Mouse (Mus musculus) forebrain, postnatal 0 days (tissue): ENCODE measurements around the gene Zfp61. TPM values are rescaled to one million over a fixed set of nuclear protein-coding genes. Genes with fewer than 3 reads are reported as not detected.

ENCODE experiments used
- ATAC-seq: fragments of 200-750 bp; cut with Nextera tagmentation; 2 replicates; pipeline ENCODE4 v1.8.0; 2017; ENCODE audit warnings: mild to moderate bottlenecking, moderate library complexity
- DNase-seq: peaks from one replicate; pipeline ENCODE4 v3.0.0-alpha.2; 2015
- H3K27ac ChIP-seq: fragments of 300-500 bp; sonication (generic); 2 replicates; pipeline ENCODE4 v1.5.1; 2014; ENCODE audit warnings: low read depth, mild to moderate bottlenecking, antibody characterized with exemption, low read length, moderate library complexity, mixed read lengths
- H3K27me3 ChIP-seq: fragments of 300-500 bp; sonication (generic); 2 replicates; pipeline ENCODE4 v1.6.1; 2014; ENCODE audit warnings: mild to moderate bottlenecking, low read length, mixed read lengths; ENCODE audit not compliant: insufficient read depth
- H3K36me3 ChIP-seq: fragments of 300-500 bp; sonication (generic); 2 replicates; pipeline ENCODE4 v1.6.1; 2014; ENCODE audit warnings: mild to moderate bottlenecking, moderate library complexity; ENCODE audit not compliant: insufficient read depth
- H3K4me1 ChIP-seq: fragments of 300-500 bp; sonication (generic); 2 replicates; pipeline ENCODE4 v1.6.1; 2014; ENCODE audit warnings: antibody characterized with exemption; ENCODE audit not compliant: insufficient read depth
- H3K4me2 ChIP-seq: fragments of 300-500 bp; sonication (generic); 2 replicates; pipeline ENCODE4 v1.6.1; 2014; ENCODE audit warnings: low read depth, mild to moderate bottlenecking, moderate library complexity
- H3K4me3 ChIP-seq: fragments of 300-500 bp; sonication (generic); 2 replicates; pipeline ENCODE4 v1.5.1; 2014; ENCODE audit warnings: low read depth, low read length, mixed read lengths
- H3K9ac ChIP-seq: fragments of 300-500 bp; sonication (generic); 2 replicates; pipeline ENCODE4 v1.6.1; 2014; ENCODE audit warnings: mild to moderate bottlenecking
- H3K9me3 ChIP-seq: fragments of 300-500 bp; sonication (generic); 2 replicates; pipeline ENCODE4 v1.6.1; 2016; ENCODE audit warnings: low read length
- CTCF ChIP-seq: sonication (generic); IDR thresholded peaks from 2 replicates; pipeline ENCODE4 v1.5.1; 2016; ENCODE audit warnings: antibody characterized with exemption, control low read depth, low read depth
- WGBS: fragments of 180-500 bp; shearing (Covaris S2); extraction: QIAGEN DNeasy Blood & Tissue Kit; methylation state at CpG from one replicate; pipeline ENCODE4 v1.1.7; 2014; 5-methylcytosine and 5-hydroxymethylcytosine counted together
- polyA plus RNA-seq: library from polyadenylated mRNA; unstranded; fragments of >200 nt; fragmentation: Nextera tagmentation; extraction: Ambion mirVana; gene quantifications from 2 replicates; pipeline ENCODE4 v1.2.1, GENCODE M21; 2015
- total RNA-seq: library from RNA; depleted of rRNA; stranded (reverse); fragments of >200 nt; gene quantifications from 2 replicates; pipeline ENCODE4 v1.2.3, GENCODE M21; 2014

The Zfp61 gene
- total and polyA plus RNA-seq, 2 experiments from 2014 or later = 30.8 to 32.9 TPM

DNA sequence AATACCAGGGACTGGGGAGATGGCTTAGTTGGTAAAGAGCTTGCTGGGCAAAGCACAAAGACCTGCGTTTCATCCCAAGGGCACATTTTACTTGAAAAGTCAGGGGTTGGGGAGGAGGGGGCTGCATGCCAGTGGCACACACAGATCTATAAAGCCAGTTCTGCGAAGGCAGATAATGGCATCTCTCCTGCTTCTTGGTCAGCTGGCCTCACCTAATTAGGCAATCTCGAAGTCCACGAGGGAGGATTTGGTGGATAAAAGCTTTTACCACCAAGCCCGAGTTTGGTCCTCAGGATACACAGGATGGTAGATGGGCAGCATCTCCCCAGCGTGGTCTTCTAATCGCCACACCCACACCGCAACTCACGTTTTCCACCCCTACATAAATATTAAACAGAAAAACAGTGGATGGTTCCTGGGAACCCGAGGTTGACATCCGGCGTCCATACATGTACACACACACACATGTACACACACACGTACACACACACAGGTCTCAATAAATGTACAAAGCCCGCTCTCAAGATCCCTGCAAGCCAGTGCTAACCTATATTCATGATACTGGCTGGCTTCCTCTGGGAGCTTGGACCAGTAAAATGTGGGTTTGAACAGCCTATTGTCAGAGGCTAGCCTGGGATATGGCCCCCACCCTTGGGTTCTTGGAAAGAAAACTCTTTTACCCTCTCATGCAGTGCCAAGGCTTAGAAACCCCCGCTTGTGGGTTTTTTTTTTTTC is 3.5 kb downstream of the Zfp61 start:
- 86% methylated on average over 15 of the region's 15 CpGs for WGBS
- Histone ChIP-seq H3K4me1 (peaks cover 4% of the 10 kb centered on the region; the same call in 1 of the 2 replicates), H3K4me2 (peak overlapping the region; percentile 54), H3K9ac (no peak overlapping the region), H3K36me3 (peaks cover 55% of the 10 kb centered on the region), H3K27me3 (no peaks in the 10 kb centered on the region), H3K4me3 (no peak overlapping the region), H3K27ac (no peak overlapping the region), H3K9me3 (no peaks in the 10 kb centered on the region)
- DNase-seq (no peak), ATAC-seq (no peak)
- TF ChIP-seq CTCF = no peak

DNA sequence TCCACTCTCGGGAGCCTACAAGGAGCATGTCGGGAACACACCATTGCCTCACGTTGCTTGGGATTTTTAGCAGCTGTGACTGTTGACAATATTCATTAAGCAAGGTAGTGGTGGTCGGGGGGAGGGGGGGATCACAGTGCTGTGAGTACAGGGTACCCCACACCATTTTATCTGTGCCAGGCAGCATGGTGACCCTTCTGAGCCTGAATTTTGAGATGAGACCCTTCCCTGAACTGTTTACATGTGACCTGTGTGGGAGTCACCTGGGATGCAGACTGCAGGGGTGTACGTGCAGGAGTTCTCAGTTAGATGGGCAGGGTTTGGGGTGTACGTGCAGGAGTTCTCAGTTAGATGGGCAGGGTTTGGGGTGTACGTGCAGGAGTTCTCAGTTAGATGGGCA is 4.6 kb downstream of the Zfp61 start:
- Histone ChIP-seq H3K4me2 (no peak overlapping the region), H3K9me3 (no peaks in the 10 kb centered on the region), H3K9ac (no peak overlapping the region), H3K27ac (no peak overlapping the region), H3K4me1 (peaks cover 4% of the 10 kb centered on the region; the same call in 1 of the 2 replicates), H3K4me3 (no peak overlapping the region), H3K27me3 (no peaks in the 10 kb centered on the region), H3K36me3 (peaks cover 58% of the 10 kb centered on the region)
- no peak for ATAC-seq
- no peak for DNase-seq
- WGBS = 96% methylated on average over 7 of the region's 7 CpGs
- TF ChIP-seq CTCF = no peak

DNA sequence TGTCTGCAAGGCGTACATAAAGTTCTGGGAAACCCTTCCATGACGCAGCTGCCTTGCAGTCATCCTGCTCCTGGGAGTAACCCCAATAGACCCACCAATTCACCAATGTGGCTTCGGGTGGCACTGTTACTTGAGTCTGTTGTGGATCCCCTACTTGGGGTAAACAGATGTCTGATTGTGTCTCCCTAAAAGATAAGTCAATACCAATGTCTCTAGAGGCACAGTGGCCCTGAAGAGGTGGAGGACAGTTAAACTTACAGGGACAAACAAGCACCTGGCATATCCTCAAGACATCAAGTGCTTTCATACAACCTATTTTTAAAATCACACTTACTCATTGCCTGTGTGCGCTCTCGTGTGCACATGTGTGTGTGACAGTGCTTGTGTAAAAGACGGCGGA is 5.7 kb downstream of the Zfp61 start:
- Histone ChIP-seq H3K9ac (no peak overlapping the region), H3K36me3 (peaks cover 68% of the 10 kb centered on the region), H3K9me3 (no peaks in the 10 kb centered on the region), H3K4me2 (no peak overlapping the region), H3K27ac (no peak overlapping the region), H3K27me3 (no peaks in the 10 kb centered on the region), H3K4me3 (no peak overlapping the region), H3K4me1 (peaks cover 4% of the 10 kb centered on the region; the same call in 1 of the 2 replicates)
- 98% methylated on average over 7 of the region's 7 CpGs for WGBS
- TF ChIP-seq CTCF = no peak
- no peak for DNase-seq
- ATAC-seq = no peak

DNA sequence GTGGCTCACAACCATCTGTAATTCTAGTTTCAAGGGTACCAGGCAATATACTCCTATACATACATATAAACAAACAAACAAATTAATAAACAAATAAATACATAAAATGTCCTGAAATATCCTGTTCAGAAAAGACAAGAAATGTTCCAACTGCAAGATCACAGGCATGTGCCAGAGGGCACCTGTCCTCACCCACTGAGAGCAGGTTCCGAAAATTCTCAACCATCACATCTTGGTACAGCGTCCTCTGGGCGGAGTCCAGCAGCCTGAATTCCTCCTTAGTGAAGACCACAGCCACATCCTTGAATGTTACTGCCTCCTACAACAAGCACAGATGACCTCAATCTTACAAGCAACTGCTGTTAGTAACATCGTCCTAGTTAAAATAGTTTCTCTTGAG is 6.3 kb downstream of the Zfp61 start:
- H3K27me3 ChIP-seq = no peaks in the 10 kb centered on the region
- WGBS = 99% methylated on average over 4 of the region's 4 CpGs
- no peaks in the 10 kb centered on the region for H3K9me3 ChIP-seq
- no peak overlapping the region for H3K27ac ChIP-seq
- no peak overlapping the region for H3K4me3 ChIP-seq
- DNase-seq = no peak
- no peak for TF ChIP-seq CTCF
- no peak overlapping the region for H3K4me2 ChIP-seq
- H3K4me1 ChIP-seq = peaks cover 4% of the 10 kb centered on the region; the same call in 1 of the 2 replicates
- no peak for ATAC-seq
- no peak overlapping the region for H3K9ac ChIP-seq
- H3K36me3 ChIP-seq = peaks cover 74% of the 10 kb centered on the region

DNA sequence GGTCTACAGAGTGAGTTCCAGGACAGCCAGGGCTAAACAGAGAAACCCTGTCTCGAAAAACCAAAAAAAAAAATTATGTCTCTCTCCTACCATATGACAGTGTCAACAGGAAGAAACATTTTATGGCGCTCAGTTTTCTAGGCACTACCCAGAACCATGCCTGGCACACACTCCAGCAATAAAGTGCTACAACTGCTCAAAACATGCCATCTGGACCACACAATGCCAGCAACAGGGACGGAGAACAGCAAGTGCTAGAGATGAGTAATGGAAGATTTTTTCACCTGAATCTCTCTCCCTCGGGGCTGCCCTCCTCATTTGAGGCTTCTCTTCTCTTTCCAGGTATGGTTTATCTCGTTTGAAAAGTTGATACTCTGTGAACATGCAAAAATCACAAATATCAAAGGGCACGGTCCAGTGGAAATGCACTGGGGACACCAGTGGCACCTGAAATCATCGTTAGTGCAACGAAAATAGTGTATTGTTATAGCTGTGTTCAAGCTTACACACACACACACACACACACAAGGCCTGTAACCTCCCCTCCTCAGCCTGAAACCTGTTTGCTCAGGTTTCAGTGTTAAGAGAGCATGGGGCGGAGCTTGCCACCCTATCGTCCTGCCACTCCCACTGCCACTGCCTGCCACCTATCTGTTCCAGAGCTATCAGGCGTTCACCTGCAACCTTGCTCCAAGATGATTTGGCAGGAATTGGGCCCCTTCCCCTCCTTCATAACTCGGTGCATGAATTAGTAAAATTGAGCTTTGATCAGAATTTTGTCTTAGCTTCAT is 7.8 kb downstream of the Zfp61 start:
- ATAC-seq = no peak
- WGBS = 86% methylated on average over 12 of the region's 12 CpGs
- H3K36me3 ChIP-seq = peaks cover 82% of the 10 kb centered on the region
- H3K4me1 ChIP-seq = peaks cover 4% of the 10 kb centered on the region; the same call in 1 of the 2 replicates
- TF ChIP-seq CTCF = no peak
- no peaks in the 10 kb centered on the region for H3K27me3 ChIP-seq
- H3K9ac ChIP-seq = no peak overlapping the region
- no peak overlapping the region for H3K4me3 ChIP-seq
- no peak overlapping the region for H3K4me2 ChIP-seq
- no peaks in the 10 kb centered on the region for H3K9me3 ChIP-seq
- H3K27ac ChIP-seq = no peak overlapping the region
- DNase-seq = no peak

DNA sequence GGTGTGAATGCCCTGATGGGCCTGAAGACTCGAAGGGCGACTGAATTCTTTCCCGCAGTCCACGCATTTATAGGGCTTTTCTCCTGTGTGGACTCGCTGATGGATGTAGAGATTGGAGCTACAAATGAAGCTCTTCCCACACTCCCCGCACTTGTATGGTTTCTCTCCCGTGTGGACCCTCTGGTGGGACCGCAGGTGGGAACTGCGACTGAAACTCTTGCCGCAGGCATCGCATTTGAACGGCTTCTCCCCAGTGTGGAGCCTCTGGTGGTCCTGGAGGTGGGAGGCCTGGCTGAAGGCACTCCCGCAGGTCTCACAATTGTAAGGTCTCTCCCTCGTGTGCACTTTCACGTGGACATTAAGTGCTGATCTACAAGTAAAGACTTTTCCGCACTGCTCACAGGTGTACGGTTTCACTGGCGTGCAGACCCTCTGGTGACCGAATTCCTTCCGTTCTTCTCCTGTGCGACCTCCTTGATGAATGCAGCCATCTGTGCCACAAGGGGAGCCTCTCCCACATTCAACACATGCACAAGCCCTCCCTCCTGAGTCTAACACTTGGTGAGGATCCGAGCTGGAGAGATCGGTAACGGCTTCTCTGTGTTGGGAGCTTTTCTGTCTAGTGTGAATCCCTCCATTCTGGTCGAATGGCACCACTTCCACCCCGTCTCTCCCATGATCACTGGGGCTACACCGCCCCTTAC is 9.5 kb downstream of the Zfp61 start:
- Histone ChIP-seq H3K4me1 (no peaks in the 10 kb centered on the region), H3K27me3 (no peaks in the 10 kb centered on the region), H3K27ac (no peak overlapping the region), H3K4me2 (no peak overlapping the region), H3K9ac (no peak overlapping the region), H3K4me3 (no peak overlapping the region), H3K36me3 (peaks cover 87% of the 10 kb centered on the region), H3K9me3 (no peaks in the 10 kb centered on the region)
- ATAC-seq (no peak), DNase-seq (no peak)
- no peak for TF ChIP-seq CTCF
- 93% methylated on average over 27 of the region's 27 CpGs for WGBS
